Mouse (Mus musculus) G1E (cell line): ENCODE results near the gene Trim65. TPM values are rescaled to one million over a fixed set of nuclear protein-coding genes. Genes with fewer than 3 reads are reported as not detected.

Source experiments
- ATAC-seq: 2 replicates; pipeline ENCODE4 v1.8.0; 2016; ENCODE audit warnings: mild to moderate bottlenecking; ENCODE audit not compliant: insufficient number of reproducible peaks, poor library complexity, low FRiP score, severe bottlenecking; ENCODE audit errors: extremely low read depth
- DNase-seq: peaks from one replicate; pipeline ENCODE4 v3.0.0; 2012; ENCODE audit warnings: low spot score
- H3K27me3 ChIP-seq: 2 replicates; pipeline ENCODE4 v1.6.1; 2012; ENCODE audit warnings: mild to moderate bottlenecking, low read length, inconsistent platforms; ENCODE audit not compliant: insufficient read depth
- H3K36me3 ChIP-seq: replicated peaks from 2 replicates; pipeline ENCODE3; 2012; ENCODE audit warnings: mild to moderate bottlenecking, inconsistent platforms
- H3K4me1 ChIP-seq: 2 replicates; pipeline ENCODE4 v1.6.1; 2012; ENCODE audit warnings: low read depth, low read length, inconsistent platforms, mixed read lengths; ENCODE audit not compliant: insufficient read depth
- H3K4me3 ChIP-seq: 2 replicates; pipeline ENCODE4 v1.5.1; 2012; ENCODE audit warnings: low read depth, mild to moderate bottlenecking, inconsistent platforms, low read length, moderate library complexity, mixed read lengths
- H3K9me3 ChIP-seq: replicated peaks from 2 replicates; pipeline ENCODE4 v1.6.1; 2012; ENCODE audit warnings: inconsistent platforms
- CTCF ChIP-seq: IDR thresholded peaks from 2 replicates; pipeline ENCODE4 v1.5.1; 2012; ENCODE audit warnings: low read depth, low read length, inconsistent platforms, mixed read lengths
- GATA1 ChIP-seq: IDR thresholded peaks from 2 replicates; pipeline ENCODE4 v1.6.1; 2012; ENCODE audit warnings: borderline replicate concordance, low read length, inconsistent platforms, mixed read lengths
- GATA2 ChIP-seq: IDR thresholded peaks from 2 replicates; pipeline ENCODE4 v1.6.1; 2012; ENCODE audit warnings: low read depth, low read length, inconsistent platforms, borderline replicate concordance
- POLR2AphosphoS5 ChIP-seq: IDR thresholded peaks from 2 replicates; pipeline ENCODE4 v1.6.1; 2012; ENCODE audit warnings: low read depth, low read length, inconsistent platforms; ENCODE audit not compliant: insufficient replicate concordance
- TAL1 ChIP-seq: conservative IDR thresholded peaks from 2 replicates; pipeline ENCODE4 v1.6.1; 2012; ENCODE audit warnings: low read depth, low read length, inconsistent platforms, mixed read lengths
- polyA plus RNA-seq: library from polyadenylated mRNA; stranded (reverse); fragments of >175 nt; gene quantifications from 2 replicates; pipeline ENCODE4 v1.2.3, GENCODE M21; 2012
- total RNA-seq, 2 experiments: library from RNA; stranded (forward) in 1 of 2; stranded (reverse) in 1 of 2; fragments of 200-1000 nt in 1 of 2; fragments of >200 nt in 1 of 2; fragmentation: Nextera tagmentation in 1 of 2; gene quantifications; 2 replicates each; pipeline ENCODE4 v1.2.3; 2014 to 2017

The Trim65 gene
- total and polyA plus RNA-seq, 3 experiments: 0.05 TPM; not detected in 2

GRCm38 (mm10) chr11:116138468-116139138 lies 7.7 kb upstream of the Trim65 start, which contains the start of gene Mrpl38:
Gene Mrpl38, minus strand, starts transcription at chr11:116138868.
- ATAC-seq (peak; percentile 90), DNase-seq (peak; percentile 82)
- H3K36me3 ChIP-seq: peaks cover 53% of the 10 kb centered on the region
- peaks cover 65% of the 10 kb centered on the region for H3K4me1 ChIP-seq
- H3K9me3 ChIP-seq: no peaks in the 10 kb centered on the region
- peak within 1 kb of the TSS; percentile 91 for H3K4me3 ChIP-seq
- TF ChIP-seq CTCF (peak; percentile 74; the same call in 1 of the 2 replicates), GATA1 (no peak)
- no peaks in the 10 kb centered on the region for H3K27me3 ChIP-seq

GRCm38 (mm10) chr11:116138096-116138467 lies 7.2 kb upstream of the Trim65 start:
- H3K4me3 ChIP-seq: peak overlapping the region; percentile 91
- peaks cover 53% of the 10 kb centered on the region for H3K36me3 ChIP-seq
- H3K9me3 ChIP-seq: no peaks in the 10 kb centered on the region
- ATAC-seq: no peak
- H3K27me3 ChIP-seq: no peaks in the 10 kb centered on the region
- DNase-seq: no peak
- TF ChIP-seq CTCF: no peak
- no peak for TF ChIP-seq GATA2
- no peak for TF ChIP-seq TAL1
- no peak for TF ChIP-seq POLR2AphosphoS5
- no peak for TF ChIP-seq GATA1
- H3K4me1 ChIP-seq: peaks cover 60% of the 10 kb centered on the region

GRCm38 (mm10) chr11:116134171-116134570 lies 3.2 kb upstream of the Trim65 start:
- ATAC-seq (no peak), DNase-seq (no peak)
- peaks cover 72% of the 10 kb centered on the region for H3K36me3 ChIP-seq
- no peaks in the 10 kb centered on the region for H3K9me3 ChIP-seq
- peaks cover 6% of the 10 kb centered on the region for H3K27me3 ChIP-seq
- no peak overlapping the region for H3K4me3 ChIP-seq
- TF ChIP-seq GATA1: no peak
- TF ChIP-seq POLR2AphosphoS5: no peak
- TF ChIP-seq CTCF: no peak
- no peak for TF ChIP-seq GATA2
- TF ChIP-seq TAL1: no peak
- H3K4me1 ChIP-seq: peaks cover 37% of the 10 kb centered on the region

GRCm38 (mm10) chr11:116133497-116133896 lies 2.6 kb upstream of the Trim65 start:
- ATAC-seq (no peak), DNase-seq (no peak)
- peaks cover 72% of the 10 kb centered on the region for H3K36me3 ChIP-seq
- TF ChIP-seq GATA1 (no peak), GATA2 (no peak), CTCF (no peak), TAL1 (no peak), POLR2AphosphoS5 (no peak)
- peaks cover 33% of the 10 kb centered on the region for H3K4me1 ChIP-seq
- H3K27me3 ChIP-seq: peaks cover 10% of the 10 kb centered on the region
- no peaks in the 10 kb centered on the region for H3K9me3 ChIP-seq
- H3K4me3 ChIP-seq: no peak overlapping the region

GRCm38 (mm10) chr11:116132366-116133333 lies 1.7 kb upstream of the Trim65 start:
- Histone ChIP-seq H3K9me3 (no peaks in the 10 kb centered on the region), H3K4me3 (no peak overlapping the region), H3K4me1 (peaks cover 33% of the 10 kb centered on the region), H3K27me3 (peaks cover 16% of the 10 kb centered on the region), H3K36me3 (peaks cover 72% of the 10 kb centered on the region)
- DNase-seq (no peak), ATAC-seq (no peak)
- TF ChIP-seq POLR2AphosphoS5: no peak
- TF ChIP-seq GATA1: no peak

- no peak overlapping the region for H3K4me3 ChIP-seq
- H3K4me1 ChIP-seq: peaks cover 34% of the 10 kb centered on the region
- peaks cover 19% of the 10 kb centered on the region for H3K27me3 ChIP-seq
- no peak for TF ChIP-seq POLR2AphosphoS5
- no peak for TF ChIP-seq GATA1
- TF ChIP-seq TAL1: no peak
- no peak for TF ChIP-seq CTCF
- no peak for TF ChIP-seq GATA2
- no peaks in the 10 kb centered on the region for H3K9me3 ChIP-seq
- peaks cover 65% of the 10 kb centered on the region for H3K36me3 ChIP-seq
- DNase-seq: no peak
- ATAC-seq: no peak
These were observed 632 bp upstream of the Trim65 start for GRCm38 (mm10) chr11:116131349-116132170.
